Mouse (Mus musculus): ENCODE results near the gene Mllt3.
"Not testable (repeated sequence)": the region's sequence is repeated elsewhere in the genome, so short reads cannot be mapped to it uniquely, and the experiment has no call there.

Gene Mllt3

DNA sequence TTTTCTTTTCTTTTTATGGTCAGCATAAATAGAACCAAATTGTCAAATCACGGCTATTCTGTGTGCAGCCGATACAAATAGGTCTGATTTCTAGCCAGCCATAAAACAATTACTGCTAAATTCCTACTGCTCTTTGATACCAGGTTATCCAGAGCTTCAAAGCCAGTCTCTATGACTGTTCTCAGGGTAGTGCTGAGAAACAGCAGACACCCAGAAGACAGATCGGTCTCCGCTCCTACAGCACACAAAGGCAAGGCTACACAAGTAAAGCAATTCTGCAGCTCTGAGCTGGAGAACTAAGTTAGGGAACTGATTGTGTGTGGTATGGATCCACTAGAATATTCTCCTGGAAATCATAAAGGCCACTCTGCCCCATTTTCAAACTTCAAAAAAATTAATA is 20.4 kb downstream of the Mllt3 start:
- DNase-seq (ENCODE audit: low read depth, low spot score) = no peak

DNA sequence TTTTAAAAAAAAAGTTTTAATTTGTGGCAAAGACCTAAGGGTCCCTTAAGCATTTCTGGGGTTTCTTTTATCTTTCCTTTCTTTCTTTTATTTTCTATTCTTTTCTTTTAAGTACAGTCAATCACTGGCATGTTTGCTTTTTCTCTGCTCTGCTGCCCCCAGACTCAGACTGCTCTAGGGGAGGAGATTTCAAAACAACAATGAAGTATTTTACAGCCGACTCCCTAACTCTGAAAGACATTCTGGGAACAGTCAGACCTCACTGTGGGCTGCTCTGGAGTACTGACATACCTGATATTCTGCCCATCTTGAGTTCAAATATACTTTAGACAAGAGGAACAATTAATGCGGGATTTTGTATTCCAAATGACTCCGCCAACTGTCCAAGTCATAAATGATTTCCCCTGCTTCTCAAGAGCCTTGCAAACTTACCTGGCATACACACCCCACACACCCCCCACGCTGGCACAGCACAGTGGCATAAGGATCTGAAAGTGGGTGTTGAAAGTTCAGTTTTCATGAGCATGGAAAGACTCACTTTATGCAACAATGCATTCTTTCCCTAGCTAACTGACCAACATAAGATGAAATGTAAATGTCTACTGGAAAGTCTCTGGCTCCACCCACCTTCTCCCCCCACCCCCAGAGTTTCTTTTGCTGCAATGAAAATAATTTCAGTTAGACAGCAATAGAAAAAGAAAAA is 21.1 kb downstream of the Mllt3 start:
- peak; percentile 24 for DNase-seq (ENCODE audit: low read depth, low spot score)

DNA sequence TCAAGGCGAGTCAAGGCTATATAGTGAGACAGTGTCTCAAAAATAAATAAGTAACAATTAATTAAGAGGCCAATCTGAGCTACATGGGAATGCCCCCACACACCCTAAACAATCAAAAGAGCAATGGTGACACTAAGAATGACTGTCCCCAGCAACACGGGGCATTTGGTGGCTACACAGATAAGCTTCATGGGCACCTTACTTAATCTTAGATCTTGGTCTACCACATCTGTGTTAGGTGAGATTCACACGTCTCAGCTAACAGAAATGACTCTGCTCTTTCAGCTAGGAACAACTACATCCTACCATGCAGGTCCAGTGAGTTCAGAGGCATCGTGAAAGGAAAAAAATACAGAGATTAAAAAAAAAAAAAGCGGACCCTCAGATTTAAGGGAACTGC is 22.7 kb downstream of the Mllt3 start:
- DNase-seq (ENCODE audit: low read depth, low spot score) = no peak

DNA sequence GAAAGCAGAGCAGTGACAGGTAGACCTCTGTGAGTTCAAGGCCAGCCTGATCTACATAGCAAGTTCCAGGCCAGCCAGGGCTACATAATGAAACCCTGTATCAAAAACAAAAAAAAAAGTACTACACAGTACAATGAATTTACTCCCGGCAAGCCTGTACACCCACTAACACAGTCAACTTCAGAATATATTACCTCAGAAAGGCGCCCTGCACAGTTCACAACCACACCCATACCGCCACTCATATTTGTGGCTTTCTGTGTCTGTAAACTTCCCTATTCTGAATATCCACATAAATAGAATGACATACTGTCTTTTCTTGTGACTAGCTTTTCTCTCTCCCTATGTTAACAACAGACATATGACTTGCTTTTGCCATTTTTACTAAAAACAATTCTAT is 27.4 kb downstream of the Mllt3 start:
- DNase-seq (ENCODE audit: low read depth, low spot score) = no peak

DNA sequence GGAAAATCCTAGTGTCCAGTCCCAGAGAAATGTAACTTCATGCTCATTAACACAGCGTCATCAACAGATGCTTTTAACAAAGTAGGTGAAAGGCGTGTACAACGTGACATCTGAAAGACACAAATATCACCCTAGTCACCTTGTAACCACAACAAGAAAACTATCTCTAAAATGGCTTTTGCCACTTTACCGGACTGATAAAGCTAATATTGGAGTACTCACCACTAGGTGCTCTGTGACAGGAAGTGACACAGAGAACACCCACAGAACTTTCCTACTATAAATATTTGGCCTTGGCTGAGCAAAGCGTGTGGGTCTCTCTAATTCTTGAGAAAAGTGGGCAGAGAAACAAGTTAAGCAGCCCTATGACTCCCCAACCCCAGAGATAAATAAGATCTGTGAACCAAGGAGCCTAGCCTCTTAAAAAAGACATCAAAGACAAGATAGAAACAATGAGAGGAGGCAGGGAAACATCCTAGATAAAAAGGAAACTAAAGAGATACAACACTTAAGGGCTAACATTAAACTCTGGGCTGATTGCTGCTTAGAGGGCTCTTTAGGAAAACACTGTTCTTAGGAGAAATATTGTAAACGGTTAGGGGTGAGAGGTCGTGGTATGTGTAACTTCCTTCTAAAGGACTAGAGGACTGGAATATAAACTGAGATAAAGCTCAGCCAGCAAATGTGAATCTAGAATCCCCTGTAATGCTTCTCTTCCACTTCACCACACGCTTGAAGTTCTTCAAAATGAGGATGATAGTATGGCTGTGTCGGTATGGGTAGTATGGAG is 29.8 kb downstream of the Mllt3 start:
- DNase-seq (ENCODE audit: low read depth, low spot score) = no peak

DNA sequence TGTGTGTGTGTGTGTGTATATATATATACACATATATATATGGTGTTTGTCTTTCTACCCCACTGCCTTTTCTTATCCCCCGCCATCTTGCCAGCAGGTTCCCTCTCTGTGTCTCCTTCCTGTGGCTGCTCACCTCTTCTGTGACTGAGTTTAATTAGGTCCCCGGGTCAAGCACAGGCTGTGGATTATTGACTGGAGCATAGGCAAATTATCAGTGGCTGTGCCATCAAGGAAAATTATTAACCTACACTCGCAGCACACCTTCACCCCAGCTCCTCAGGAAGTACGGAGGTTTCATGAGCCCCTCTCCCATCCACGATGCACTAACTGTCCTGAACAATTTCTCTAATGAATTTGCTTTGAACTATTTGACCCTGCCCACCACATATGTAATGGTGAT is 41.5 kb downstream of the Mllt3 start:
- DNase-seq (ENCODE audit: low read depth, low spot score) = no peak

DNA sequence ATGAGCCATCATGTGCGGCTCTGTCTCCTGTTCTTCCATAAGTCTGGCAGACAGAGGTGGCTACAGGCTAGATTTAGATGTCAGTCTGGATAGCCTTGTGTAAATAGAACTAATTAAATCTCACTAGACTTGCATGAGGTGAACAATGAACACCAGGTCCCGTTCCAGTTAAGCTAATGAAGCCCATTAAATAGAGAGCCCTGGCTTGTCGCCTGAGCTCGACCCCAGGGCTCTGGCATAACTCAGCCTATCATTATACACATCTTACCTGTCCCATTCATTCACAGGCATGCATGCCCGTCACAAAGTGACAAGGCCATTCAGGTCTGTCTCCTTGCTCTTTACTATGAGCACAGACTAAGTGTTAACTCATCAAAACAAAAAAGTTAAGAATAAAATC is 42.2 kb downstream of the Mllt3 start:
- DNase-seq (ENCODE audit: low read depth, low spot score) = no peak

DNA sequence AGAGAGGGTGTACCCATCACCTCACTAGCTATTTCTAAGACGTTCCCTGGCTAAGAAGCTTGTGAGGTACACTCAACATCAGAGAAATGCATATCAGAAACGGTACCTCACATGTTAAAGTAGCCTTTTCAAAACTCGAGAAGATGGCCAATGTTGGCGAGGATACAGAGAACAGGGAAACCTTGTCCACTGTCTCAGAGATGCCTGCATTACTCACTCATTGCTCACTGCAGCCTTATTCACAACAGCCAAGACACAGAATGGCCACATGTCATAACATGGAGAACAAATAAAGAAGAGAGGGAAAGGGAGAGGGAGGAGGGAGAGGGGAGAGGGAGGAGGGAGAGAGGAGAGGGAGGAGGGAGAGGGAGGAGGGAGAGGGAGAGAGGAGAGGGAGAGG is 47.9 kb downstream of the Mllt3 start:
- peak; percentile 29 for DNase-seq (ENCODE audit: low read depth, low spot score)

DNA sequence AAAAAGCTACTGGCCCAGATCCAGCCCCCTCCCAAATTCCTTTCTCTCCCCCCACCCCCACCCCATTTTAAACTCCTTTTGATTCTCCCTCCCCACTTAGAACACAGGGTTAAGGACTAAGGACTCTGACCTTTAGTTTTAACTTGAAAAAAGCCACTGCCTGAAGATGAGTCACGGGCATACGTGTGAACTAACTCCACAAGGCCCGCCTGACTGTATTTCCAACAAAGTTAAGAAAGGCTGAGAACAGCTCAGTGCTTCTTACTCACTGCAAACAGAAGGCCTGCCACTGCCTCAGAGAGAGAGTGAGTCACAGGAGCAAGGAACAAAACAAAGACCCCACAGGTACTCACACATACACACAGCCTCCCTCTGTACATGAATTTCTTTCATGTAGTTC is 48.6 kb downstream of the Mllt3 start:
- peak; percentile 88 for DNase-seq (ENCODE audit: low read depth, low spot score)

DNA sequence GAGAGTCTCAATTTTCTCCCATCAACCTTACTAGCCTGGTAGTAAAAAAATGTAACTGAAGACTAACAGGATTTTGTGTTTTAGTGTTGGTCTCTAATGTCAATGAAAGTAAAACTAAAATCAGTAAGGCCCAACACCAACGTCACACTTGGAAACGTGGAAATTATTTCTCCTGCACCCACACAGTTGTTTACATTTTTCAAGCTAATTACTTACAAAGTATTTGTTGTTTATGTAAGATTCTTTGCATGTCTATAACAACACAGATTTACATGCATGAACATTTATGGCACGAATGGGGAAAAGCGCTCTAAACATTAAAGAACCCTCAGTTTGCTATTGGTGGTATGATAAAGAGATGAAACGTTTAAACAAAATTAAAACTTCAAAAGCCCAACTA is 49.1 kb downstream of the Mllt3 start:
- no peak for DNase-seq (ENCODE audit: low read depth, low spot score)

DNA sequence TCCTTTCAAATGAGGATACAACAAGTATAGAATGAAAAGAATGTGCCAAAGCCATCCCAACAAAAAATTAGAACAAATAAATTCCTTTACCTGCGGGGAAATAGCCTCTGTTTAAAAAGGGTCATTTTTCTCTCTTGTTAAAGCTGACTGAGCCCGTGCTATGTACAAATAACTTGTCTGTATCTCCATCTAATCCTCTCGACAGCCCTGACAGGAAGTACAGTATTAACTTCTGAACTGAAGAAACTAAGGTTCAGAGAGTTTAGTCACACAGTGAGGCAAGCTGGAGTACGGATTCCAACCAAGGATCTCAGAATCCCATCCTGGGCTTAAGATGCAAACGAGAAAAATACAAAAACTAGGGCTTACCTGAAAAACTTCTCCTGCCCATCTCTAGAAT is 50.6 kb downstream of the Mllt3 start:
- no peak for DNase-seq (ENCODE audit: low read depth, low spot score)

DNA sequence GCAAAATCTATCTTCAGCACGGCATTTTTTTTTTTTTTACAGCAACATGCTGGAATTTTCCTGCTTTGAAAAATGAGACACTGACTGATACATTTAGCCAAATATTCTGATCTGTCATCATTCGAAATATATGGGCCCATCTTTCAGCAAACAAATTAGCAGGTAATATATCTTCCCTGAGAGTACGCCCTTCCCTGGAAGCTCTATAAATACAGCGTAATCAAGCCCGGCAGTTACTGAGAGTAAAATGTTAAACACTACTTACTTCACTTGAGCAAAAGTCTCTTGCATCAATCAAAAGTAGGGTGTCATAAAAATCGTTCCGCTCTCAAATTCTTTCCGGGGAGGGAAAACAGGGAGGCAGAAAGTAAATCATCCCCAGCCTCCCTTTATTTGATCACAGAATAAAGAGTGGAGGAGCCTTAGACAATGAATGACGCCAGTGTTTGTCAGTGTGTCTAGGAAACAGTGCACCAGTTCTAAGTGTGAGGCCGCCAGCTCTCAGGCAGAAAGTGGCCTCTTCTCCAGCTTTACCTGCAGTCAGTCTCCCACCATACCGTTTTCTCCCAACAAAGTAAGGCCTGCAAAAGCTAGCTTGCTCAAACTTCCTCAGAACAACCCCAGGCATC is 55.2 kb downstream of the Mllt3 start:
- no peak for DNase-seq (ENCODE audit: low read depth, low spot score)

DNA sequence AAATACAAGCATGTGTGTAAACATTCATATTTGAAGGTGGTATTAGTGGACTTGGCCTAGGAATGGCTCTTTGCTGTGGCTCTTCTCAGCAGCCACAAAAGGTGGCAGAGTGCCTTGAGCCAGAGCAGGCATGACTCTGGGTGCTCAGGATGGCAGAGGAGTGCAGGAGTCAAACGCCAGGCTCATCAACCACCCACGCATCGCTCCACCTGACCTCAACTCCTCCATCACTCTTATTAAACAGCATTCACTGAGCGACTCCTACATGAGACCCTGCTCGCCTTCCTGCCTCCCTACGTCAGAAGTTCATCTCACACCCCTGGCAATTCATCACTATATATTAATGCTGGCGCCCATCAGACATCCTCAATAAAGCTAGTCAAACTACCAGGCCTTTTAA is 67.3 kb downstream of the Mllt3 start:
- DNase-seq (ENCODE audit: low read depth, low spot score) = peak; percentile 36

DNA sequence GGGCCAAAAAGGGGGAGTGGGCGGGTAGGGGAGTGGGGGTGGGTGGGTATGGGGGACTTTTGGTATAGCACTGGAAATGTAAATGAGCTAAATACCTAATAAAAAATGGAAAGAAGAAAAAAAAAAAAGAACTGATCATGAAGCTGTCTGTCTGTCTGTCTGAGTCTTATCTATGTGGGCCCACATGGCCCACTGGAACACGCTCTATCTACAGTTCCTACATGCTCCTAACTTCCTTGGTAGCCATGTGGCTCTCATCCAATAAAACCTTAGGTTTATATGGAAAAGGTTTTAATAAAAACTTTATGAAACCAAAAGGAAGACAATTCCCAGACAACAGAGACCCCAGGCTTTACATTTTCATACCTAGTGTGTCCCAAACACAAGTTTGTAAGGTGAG is 68.3 kb downstream of the Mllt3 start:
- not testable (repeated sequence) for DNase-seq (ENCODE audit: low read depth, low spot score)

DNA sequence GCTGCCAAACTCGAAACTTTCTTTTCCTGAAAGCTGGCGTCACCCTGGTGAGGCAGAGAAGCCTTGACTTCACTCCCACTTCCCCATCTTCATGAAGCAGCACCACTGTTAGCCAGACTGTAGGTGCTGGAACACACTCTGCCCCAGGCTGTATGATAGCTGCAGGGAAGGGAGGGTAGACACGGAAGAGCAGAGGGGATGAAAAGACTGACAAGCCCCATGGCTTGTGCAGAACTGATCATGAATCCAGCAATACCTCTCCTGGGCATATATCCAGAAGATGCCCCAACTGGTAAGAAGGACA is 69.4 kb downstream of the Mllt3 start:
- no peak for DNase-seq (ENCODE audit: low read depth, low spot score)

DNA sequence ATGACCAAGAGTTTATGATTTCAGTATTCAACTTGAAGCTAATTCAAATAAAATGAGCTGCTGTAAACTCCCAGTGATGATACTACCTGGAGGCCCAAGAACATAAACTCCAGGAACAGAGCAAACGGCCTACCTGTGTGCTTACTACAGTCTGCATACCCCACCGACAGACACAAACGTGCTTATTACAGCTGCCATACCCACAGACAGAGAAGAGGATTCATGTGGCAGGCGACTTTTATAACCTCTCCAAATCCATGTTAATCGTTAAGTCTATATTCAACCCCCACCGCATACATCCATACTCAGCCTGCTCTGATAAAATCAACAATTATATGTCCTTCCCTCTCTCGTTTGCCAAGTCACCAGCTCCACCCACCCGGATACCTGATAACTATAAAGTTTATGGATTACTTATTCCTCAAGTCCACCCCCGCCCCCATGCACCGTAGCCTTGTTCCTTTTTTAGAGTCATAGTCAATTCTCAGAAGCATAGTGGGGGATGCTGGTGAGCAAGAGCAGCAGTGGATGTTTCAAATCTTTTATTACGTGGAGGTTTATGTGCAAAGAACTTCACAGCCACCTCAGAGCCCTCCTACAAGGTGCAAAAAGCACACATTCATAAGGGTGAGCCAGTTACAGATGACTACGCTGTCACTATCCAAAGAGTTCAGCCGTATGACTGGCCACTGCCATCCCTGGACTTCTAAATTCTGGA is 70.0 kb downstream of the Mllt3 start:
- peak; percentile 27 for DNase-seq (ENCODE audit: low read depth, low spot score)

DNA sequence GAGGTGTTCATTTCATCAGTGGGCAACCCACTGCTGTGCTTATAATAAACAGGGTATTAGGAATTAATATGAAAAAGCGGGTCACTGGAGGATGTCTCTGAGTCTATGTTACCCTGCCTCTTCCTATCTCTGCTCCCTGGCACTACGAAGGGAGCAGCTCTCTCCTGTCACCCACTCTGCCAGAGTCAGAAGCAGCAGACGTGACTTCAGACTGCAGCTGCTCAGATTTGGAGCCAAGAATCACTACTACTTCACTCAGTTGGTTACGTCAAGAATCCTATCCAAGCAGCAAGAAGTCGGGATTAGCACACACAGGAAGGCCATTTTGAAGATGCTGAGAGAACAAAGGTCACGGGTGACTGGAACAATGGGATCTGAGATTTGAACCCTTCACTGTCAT is 71.3 kb downstream of the Mllt3 start:
- peak; percentile 54 for DNase-seq (ENCODE audit: low read depth, low spot score)

DNA sequence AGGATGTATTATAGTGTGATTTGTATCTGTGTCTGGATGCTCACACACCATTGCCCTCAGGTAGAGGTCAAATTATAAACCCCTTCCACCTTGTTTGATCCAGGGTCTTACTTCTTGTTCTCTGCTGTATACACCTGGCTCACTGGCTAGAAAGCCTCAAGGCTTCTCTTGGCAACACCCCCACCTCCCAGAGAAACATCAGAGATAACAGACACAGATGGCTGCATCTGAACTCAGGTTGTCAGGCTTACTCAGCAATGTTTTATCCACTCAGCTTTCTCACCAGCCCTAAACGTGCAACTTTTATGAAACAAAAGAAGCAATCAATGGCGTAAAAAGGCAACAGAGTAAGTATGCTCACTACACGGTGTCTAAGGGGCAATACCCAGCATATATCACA is 75.3 kb downstream of the Mllt3 start:
- no peak for DNase-seq (ENCODE audit: low read depth, low spot score)

DNA sequence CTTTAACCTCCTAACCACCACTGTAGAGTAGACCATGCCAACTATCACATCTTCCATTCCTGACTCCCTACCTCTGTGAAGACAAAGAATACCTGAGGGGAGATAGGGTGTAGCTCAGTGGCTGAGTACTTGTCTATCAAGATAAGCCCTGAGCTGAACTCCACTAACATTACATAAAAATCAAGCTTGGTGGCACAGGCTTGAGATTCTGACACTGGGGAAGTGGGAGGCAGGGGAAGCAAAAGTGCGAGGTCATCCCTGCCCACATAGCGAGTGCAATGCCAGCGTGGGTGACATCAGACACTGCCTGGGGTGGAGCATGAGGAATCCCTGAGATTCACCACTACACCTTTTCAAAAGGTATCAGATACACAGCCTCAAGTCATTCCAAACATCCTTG is 76.0 kb downstream of the Mllt3 start:
- no peak for DNase-seq (ENCODE audit: low read depth, low spot score)

DNA sequence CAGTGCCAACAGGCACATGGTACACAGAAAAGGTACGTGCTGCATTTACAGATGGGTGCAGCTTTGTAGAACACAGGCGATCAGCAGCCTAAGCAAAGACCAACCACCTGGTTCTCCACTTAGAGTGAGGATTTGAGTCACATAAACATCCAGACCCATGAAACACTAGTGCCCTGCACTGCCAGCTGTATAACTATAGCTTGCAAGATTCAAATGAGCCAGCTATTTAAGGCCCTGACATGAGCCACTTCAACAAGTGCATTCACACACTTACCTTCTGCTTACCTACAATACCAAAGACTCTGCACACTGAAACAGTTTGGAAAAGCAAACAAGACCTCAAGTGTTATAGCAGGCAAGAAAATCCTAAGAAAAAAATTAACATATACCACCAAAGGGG is 78.0 kb downstream of the Mllt3 start:
- DNase-seq (ENCODE audit: low read depth, low spot score) = no peak

DNA sequence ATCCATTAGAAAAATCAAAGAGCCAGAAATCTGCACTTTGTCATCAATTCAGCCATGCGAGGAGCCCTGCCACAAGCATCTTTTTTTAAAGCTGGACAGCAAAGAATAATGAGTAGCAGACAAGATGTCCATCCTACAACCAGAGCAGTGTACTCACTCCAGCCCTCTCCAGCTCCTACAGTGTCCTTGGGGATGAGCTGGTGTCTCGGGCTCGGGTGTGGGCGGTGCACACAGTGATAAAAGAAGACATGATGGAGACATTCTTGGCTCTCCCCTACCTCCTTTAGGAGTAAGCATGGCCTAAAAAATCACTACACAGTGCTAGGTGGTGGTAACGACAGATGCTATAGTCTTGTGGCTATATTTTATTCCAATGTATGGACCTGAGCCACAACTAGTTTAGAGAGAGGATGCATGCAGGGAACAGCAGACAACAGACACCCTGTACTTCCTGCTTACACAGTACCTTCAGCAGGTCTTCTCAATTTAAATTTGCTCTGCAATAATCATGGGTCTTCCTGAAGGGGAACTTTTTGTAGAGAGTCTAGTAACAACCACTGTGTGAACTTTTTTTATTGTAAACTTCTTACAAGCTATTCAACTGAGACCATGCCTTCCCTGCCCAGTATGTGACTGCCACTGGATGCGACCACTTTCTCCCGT is 78.6 kb downstream of the Mllt3 start:
- DNase-seq (ENCODE audit: low read depth, low spot score) = peak; percentile 68

DNA sequence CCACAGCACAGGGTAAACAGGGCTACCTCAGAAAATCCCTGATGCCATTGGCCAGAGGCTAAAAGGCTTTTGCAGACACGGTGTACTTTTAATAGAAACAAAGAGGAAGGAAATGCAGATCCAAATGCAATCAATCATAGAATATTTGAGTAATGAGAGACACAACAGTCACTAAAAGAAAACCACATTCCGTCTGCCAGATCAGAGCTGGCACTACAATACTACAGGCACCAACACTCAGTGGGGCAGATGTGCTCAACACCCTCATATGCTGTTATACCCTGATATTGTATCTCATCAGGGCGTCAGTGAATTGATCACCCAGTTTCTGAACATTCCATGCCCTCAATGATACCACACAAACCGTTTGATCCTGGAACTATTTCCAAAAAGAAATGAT is 79.4 kb downstream of the Mllt3 start:
- DNase-seq (ENCODE audit: low read depth, low spot score) = no peak
